Mouse (Mus musculus) skeletal muscle tissue, adult 2 months (tissue): ENCODE data around the gene Sgcd.
A peak's percentile ranks its signal among the peaks of the same experiment; 100 is the strongest.

ENCODE experiments used
- DNase-seq: peaks from one replicate; pipeline ENCODE4 v3.0.0-alpha.2; 2012; ENCODE audit warnings: low read depth, low spot score

Gene Sgcd

GRCm38 (mm10) chr11:47294741-47295140 is 694.0 kb downstream of the Sgcd start:
- DNase-seq: no peak

DNA sequence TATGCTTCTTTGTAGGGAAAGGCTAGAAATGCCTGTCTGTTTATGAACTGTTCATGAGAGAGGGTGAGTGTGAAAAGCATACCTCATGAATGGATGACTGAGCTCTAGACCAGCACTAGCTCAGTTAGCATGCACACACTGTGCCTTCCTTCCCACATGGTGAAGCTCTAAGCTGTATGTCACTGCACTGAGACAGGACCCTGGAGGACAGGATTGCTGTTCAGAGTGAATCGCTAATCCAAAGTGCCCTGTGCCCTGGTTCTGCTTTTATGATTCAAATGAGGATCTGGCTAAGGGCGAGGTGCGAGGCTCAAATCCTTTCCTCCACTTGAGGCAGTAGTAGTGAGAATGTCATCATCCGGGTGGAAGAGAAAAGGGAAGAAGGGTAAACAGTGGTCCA is 712.2 kb downstream of the Sgcd start:
- no peak for DNase-seq

DNA sequence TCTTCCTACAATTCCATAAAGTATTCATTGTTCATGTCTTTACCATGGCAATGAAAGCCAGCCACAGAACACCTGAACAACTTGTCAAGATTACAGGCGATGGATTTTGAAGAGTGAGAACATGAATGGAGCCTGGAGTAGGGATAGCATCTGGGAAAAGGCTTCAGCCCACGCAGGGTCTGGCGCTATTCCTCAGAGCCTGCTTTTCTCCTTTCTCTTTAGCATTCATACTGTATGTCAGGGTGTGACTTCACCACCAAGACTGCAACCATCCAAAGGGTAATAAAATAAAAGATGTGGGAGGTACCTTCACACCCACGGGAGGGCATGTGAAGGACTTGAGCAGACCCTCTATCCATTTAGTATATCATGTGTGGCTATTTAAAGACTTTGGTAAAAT is 720.2 kb downstream of the Sgcd start:
- DNase-seq: no peak

GRCm38 (mm10) chr11:47264267-47264984 is 724.3 kb downstream of the Sgcd start:
- DNase-seq: no peak

GRCm38 (mm10) chr11:47250301-47250700 is 738.5 kb downstream of the Sgcd start:
- peak; percentile 66 for DNase-seq

- DNase-seq: no peak
Observed at GRCm38 (mm10) chr11:47248345-47248893, 740.4 kb downstream of the Sgcd start.

GRCm38 (mm10) chr11:47247703-47248344 is 740.9 kb downstream of the Sgcd start:
- DNase-seq: no peak

- no peak for DNase-seq
Observed at GRCm38 (mm10) chr11:47242401-47242800, 746.4 kb downstream of the Sgcd start.

DNA sequence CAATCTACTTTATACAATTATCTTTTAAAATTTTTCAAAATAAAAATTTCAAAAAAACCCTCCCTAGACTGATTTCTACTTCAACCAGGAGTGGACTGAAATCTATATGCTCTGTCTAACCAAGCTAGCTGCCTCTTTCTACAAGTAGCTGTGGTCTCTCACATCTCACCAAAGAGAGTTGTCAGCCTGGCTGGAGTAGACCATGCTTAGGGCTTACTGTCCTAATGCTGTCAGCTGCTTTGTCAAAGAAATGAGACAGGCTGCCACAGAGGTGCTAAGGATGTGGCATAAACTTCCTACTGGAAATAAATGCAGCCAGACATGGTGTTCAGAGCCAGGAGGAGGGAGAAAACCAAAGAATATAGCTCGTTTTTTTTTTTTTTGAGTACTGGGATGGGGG is 760.5 kb downstream of the Sgcd start:
- no peak for DNase-seq

DNA sequence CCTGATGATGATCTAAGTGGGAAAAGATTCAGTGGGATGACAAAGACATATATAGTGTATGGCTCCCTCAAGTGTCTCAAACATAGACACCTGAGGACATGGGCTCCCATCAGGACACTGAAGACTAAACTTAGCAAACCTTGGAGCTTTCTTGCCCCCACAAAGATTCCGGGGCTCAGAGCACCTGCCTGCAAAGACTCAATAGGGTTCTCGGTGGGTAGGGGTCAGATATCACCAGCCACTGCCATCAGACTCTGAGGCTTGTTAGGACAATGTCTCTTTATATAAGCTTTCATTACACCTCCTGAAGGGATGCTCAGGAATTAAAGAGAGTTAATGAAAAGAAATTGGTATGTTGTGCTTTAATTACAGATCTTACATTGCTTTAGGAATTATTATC is 764.6 kb downstream of the Sgcd start:
- DNase-seq: no peak

- no peak for DNase-seq
Observed at GRCm38 (mm10) chr11:47211531-47211930, 777.2 kb downstream of the Sgcd start.

GRCm38 (mm10) chr11:47206461-47206860 is 782.3 kb downstream of the Sgcd start:
- no peak for DNase-seq

- DNase-seq: peak; percentile 45
Observed at GRCm38 (mm10) chr11:47199106-47199505, 789.7 kb downstream of the Sgcd start.

DNA sequence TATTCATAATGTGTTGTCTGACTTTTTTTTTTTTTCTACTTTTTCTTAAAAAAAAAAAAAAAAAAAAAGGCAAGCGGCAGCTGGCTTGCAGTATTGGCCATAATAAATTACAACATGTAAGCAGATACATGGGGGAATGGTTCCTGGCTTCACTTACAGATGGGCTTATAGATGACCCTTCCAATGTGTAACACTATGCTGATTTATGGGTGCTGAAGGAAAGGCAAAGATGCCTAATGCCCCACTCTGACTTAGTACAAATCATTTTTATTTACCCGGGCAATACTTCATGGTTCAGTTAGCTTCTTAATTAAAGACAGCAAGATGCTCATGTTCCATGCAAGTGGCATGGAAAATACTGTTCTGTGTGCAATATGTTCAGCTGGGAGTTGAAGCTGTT is 800.2 kb downstream of the Sgcd start:
- no peak for DNase-seq

DNA sequence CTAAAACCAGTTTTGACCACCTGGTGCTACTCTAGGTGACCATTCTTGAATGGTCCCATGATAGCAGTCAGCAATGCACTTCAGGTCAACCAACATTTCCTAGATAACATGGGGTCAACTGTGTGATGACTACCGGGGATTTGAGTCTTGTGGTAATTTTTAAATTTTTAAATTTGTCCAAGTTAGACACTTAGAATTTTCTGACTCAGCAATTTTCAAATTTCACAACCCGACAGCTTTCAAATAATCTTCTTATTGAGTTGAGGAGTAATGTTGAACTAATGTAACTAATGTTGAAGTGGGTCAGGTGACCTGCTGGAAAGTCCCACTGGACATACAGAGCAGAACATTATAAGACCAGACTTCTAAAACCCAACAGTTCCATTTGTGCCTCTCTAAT is 813.8 kb downstream of the Sgcd start:
- DNase-seq: no peak

GRCm38 (mm10) chr11:47170926-47171625 is 817.7 kb downstream of the Sgcd start:
- peak; percentile 17 for DNase-seq

DNA sequence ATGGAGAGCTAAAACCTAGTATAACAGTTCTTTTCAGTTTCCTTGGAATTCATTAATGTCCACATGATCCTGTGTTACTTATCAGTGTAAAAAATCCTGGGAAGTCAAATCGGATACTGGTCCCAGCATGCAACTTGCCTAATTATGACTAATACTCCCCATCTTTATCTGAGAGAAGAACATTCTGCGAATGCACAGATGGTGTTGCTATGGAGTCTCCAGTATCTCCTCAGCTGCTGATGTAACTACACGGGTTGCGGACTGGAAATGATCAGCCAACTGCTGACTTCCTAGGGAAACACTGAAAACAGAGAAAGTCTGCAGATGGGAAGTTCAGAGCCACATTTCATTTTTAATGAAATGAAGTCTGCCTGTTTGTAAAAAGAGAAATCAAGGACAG is 821.4 kb downstream of the Sgcd start:
- DNase-seq: no peak

- no peak for DNase-seq
Observed at GRCm38 (mm10) chr11:47158089-47158488, 830.7 kb downstream of the Sgcd start.

DNA sequence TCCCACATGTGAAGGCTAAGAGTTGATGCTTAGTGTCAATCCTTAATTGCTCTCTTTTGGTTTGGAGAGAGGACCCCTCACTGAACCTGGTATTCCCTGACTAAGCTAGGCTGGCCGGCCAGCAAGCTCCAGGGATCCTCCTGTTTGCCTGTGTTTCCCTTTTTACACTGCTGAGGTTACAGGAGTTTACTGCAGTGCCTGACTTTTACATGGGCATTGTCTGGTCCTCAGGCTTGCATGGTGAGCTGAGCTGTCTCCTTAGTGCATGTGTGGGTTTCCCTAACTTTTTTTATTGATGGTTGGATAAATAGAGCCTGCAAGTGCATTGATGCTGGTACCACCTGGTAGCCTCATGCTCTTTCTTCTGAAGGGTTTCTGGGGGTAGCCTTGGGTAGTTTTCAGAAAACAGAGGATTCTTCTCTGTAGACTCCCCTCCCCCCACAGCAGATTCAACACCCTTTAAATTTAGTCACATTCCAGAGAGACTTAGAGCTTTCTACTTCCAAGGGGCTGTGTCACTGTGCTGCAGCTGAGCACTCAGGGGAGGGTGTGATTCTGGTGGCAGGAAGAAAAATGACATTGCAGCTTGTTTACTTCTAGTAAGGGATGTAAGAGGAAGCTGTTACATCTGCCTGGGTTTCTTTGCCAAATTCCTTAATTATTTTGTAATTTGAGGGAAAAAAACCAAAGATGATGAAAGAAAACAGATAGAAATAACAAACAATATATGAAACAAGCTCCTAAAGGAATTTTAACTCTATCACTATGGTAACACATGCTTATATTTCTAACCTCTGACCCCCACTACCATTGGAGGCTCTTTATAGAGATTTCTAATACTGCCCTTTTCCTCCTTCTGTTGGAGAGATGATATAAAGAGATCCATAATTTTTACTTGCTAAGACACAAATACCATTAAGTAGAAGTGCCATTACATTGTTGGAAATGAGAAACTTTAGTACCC is 831.8 kb downstream of the Sgcd start:
- DNase-seq: no peak

DNA sequence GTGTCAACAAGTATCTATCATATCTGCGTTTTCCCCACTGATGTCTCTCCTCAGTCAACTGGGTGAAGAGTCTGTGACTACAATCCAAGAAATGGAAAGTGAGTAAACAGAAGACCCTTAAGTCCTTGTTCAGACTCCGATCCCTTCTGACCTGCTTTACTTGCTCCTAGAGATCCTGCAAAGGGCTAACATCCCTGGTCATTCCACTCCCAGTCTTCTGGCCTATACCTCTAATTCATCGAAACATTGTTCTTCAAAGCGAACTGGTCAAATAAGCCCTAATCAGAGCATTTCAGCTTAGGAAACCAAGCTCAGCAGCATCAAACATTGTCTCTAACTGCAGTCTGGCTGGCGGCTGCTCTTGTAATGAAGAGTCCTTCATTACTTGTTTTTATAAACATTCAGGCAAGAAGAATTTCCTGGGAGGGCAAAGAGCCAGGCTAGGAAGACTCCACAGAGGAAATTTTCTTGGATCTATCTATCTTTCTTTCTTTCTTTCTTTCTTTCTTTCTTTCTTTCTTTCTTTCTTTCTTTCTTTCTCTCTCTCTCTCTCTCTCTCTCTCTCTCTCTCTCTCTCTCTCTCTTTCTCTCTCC is 833.8 kb downstream of the Sgcd start:
- no peak for DNase-seq

GRCm38 (mm10) chr11:47149607-47150006 is 839.2 kb downstream of the Sgcd start:
- no peak for DNase-seq
